Mouse (Mus musculus) limb, embryonic 12.5 days (tissue): ENCODE data around the gene Slc6a8. TPM values are rescaled to one million over a fixed set of nuclear protein-coding genes. Genes with fewer than 3 reads are reported as not detected.

Source experiments
- ATAC-seq: fragments of 200-750 bp; cut with Nextera tagmentation; 2 replicates; pipeline ENCODE4 v1.8.0; 2017; ENCODE audit warnings: low read depth, moderate TSS enrichment; ENCODE audit not compliant: insufficient number of reproducible peaks, insufficient read depth, low FRiP score, low TSS enrichment
- H3K27ac ChIP-seq: fragments of 300-500 bp; sonication (generic); 2 replicates; pipeline ENCODE4 v1.5.1; 2016; ENCODE audit warnings: mild to moderate bottlenecking, moderate library complexity
- H3K27me3 ChIP-seq: fragments of 300-500 bp; sonication (generic); 2 replicates; pipeline ENCODE4 v1.6.1; 2016; ENCODE audit warnings: mild to moderate bottlenecking, moderate library complexity
- H3K36me3 ChIP-seq: fragments of 300-500 bp; sonication (generic); 2 replicates; pipeline ENCODE4 v1.6.1; 2016; ENCODE audit warnings: mild to moderate bottlenecking, moderate library complexity
- H3K4me1 ChIP-seq: fragments of 300-500 bp; sonication (generic); replicated peaks from 2 replicates; pipeline ENCODE4 v1.6.1; 2016
- H3K4me2 ChIP-seq: fragments of 300-500 bp; sonication (generic); 2 replicates; pipeline ENCODE4 v1.6.1; 2016; ENCODE audit warnings: mild to moderate bottlenecking, moderate library complexity
- H3K4me3 ChIP-seq: fragments of 300-500 bp; sonication (generic); replicated peaks from 2 replicates; pipeline ENCODE4 v1.5.1; 2016; ENCODE audit warnings: mild to moderate bottlenecking
- H3K9ac ChIP-seq: fragments of 300-500 bp; sonication (generic); replicated peaks from 2 replicates; pipeline ENCODE4 v1.6.1; 2016; ENCODE audit warnings: mild to moderate bottlenecking, moderate library complexity
- H3K9me3 ChIP-seq: fragments of 300-500 bp; sonication (generic); 2 replicates; pipeline ENCODE4 v1.6.1; 2016; ENCODE audit warnings: mild to moderate bottlenecking, moderate library complexity
- whole genome bisulfite sequencing: fragments of 180-500 bp; shearing (Covaris S2); methylation state at CpG from one replicate; pipeline ENCODE4 v1.1.7; 2016; 5-methylcytosine and 5-hydroxymethylcytosine counted together
- polyA plus RNA-seq: library from polyadenylated mRNA; unstranded; fragments of >200 nt; fragmentation: Nextera tagmentation; extraction: Ambion mirVana; gene quantifications from 2 replicates; pipeline ENCODE4 v1.2.1, GENCODE M21; 2016

Slc6a8 gene
- polyA plus RNA-seq, 1 experiment from 2014 or later = 7.3 TPM

DNA sequence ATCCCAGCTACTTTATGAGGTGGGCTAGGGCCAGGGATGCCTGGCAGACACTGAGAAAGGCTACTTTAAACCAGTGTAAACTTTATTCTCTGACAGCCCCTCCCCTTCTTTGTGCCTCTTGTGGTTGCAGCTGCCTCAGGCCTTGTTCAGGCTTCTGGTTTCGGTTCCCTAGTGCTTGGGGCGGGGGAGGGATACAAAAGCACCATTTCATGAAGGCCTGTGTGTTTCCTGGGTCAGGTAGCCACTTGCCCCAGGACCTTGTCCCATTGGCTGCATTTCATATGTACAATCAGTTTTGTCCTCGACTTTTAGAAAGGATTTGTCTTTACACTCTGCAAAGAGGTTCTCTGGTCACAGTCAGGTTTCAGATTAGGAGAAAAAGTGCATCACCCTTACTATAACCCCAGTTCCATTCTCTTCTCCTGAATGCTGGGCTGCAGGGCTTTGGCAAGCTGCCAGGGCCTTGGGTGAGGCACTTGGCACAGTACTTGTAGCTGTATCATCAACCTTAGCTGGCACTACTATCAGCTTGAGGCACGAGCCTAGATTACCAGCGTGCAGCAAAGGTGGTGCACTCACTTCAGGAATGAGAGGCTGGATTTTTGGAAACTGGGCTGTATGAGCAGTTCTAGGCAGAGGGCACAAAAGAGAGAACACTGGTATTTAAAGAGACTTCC is 45.9 kb downstream of the Slc6a8 start:
- Histone ChIP-seq H3K27me3 (peaks cover 23% of the 10 kb centered on the region), H3K9ac (no peak overlapping the region), H3K27ac (peak overlapping the region; percentile 41; the same call in 1 of the 2 replicates), H3K4me1 (peaks cover 19% of the 10 kb centered on the region; the same call in 1 of the 2 replicates), H3K4me2 (peak overlapping the region; percentile 63), H3K36me3 (peaks cover 5% of the 10 kb centered on the region; the same call in 1 of the 2 replicates), H3K9me3 (no peaks in the 10 kb centered on the region), H3K4me3 (no peak overlapping the region)
- 50% methylated on average over 5 of the region's 5 CpGs for WGBS
- no peak for ATAC-seq

DNA sequence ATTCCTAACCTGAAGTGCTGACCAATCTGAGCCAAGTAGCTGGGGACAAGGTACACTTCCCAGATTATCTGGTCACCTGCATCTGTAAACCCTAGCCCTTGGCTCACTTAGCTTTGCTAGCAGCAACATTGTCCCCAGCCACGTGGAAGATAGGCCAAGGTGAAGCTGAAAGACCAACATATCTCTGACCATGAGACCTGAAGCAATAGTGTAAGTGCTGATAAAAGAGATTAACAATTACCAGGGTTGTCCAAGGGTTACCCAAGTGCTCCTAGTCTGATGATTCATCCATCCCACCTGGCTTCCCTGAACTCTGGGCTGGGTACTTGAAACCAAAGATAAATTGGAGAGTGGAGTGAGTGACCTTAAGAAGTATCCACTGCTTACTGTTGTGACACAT is 58.0 kb downstream of the Slc6a8 start:
- Histone ChIP-seq H3K9me3 (no peaks in the 10 kb centered on the region), H3K27ac (no peak overlapping the region), H3K36me3 (peaks cover 5% of the 10 kb centered on the region; the same call in 1 of the 2 replicates), H3K27me3 (no peaks in the 10 kb centered on the region), H3K4me1 (no peaks in the 10 kb centered on the region), H3K9ac (no peak overlapping the region), H3K4me2 (no peak overlapping the region), H3K4me3 (no peak overlapping the region)
- WGBS = 52% methylated on average over 1 of the region's 1 CpGs
- ATAC-seq = no peak

Other genes starting within 250 kb of the Slc6a8 start
- not detected in 2 replicates for gene Trex2, start 237.8 kb upstream of the Slc6a8 start, polyA plus RNA-seq
- 83.9 and 87.7 TPM in 2 replicates for gene Haus7, start 214.1 kb upstream of the Slc6a8 start, polyA plus RNA-seq
- gene Bgn, start 189.5 kb upstream of the Slc6a8 start, polyA plus RNA-seq = 16.7 and 23.4 TPM in 2 replicates
- 0.19 and 0.22 TPM in 2 replicates for gene Atp2b3, start 170.1 kb upstream of the Slc6a8 start, polyA plus RNA-seq
- 45.7 and 51.6 TPM in 2 replicates for gene Dusp9, start 33.7 kb upstream of the Slc6a8 start, polyA plus RNA-seq
- 18.0 and 19.3 TPM in 2 replicates for gene Pnck, start 13.0 kb upstream of the Slc6a8 start, polyA plus RNA-seq
- gene Bcap31, start 43.0 kb downstream of the Slc6a8 start, polyA plus RNA-seq = 154 and 167 TPM in 2 replicates
- gene Abcd1, start 43.4 kb downstream of the Slc6a8 start, polyA plus RNA-seq = 12.5 and 13.2 TPM in 2 replicates
- 0.21 and 0.22 TPM in 2 replicates for gene Plxnb3, start 83.9 kb downstream of the Slc6a8 start, polyA plus RNA-seq
- 9.6 and 12.9 TPM in 2 replicates for gene Srpk3, start 101.3 kb downstream of the Slc6a8 start, polyA plus RNA-seq
- 168 and 172 TPM in 2 replicates for gene Idh3g, start 113.7 kb downstream of the Slc6a8 start, polyA plus RNA-seq
- 136 and 142 TPM in 2 replicates for gene Ssr4, start 113.9 kb downstream of the Slc6a8 start, polyA plus RNA-seq
- gene Pdzd4, start 151.8 kb downstream of the Slc6a8 start, polyA plus RNA-seq = 0.87 and 1.4 TPM in 2 replicates
- gene Avpr2, start 219.0 kb downstream of the Slc6a8 start, polyA plus RNA-seq = 0.14 and 0.25 TPM in 2 replicates
- 0.93 and 1.7 TPM in 2 replicates for gene L1cam, start 223.0 kb downstream of the Slc6a8 start, polyA plus RNA-seq
- gene Arhgap4, start 248.7 kb downstream of the Slc6a8 start, polyA plus RNA-seq = 2.7 and 3.7 TPM in 2 replicates
- gene Naa10, start 248.8 kb downstream of the Slc6a8 start, polyA plus RNA-seq = 158 and 159 TPM in 2 replicates